Mouse (Mus musculus) thymus, postnatal 36 days (tissue): ENCODE measurements around the gene Sptssb.

Source experiments
- DNase-seq, 2 experiments: peaks; one replicate each; pipeline ENCODE4 v3.0.0; 2022; ENCODE audit warnings: mixed read lengths in 2 of 2

Gene Sptssb

GRCm38 (mm10) chr3:69829532-69829931 is 30.2 kb downstream of the Sptssb start:
- no peak for DNase-seq

- DNase-seq, result no peak
Observed at GRCm38 (mm10) chr3:69824536-69824935, 35.2 kb downstream of the Sptssb start.

GRCm38 (mm10) chr3:69820614-69821013 is 39.1 kb downstream of the Sptssb start:
- no peak for DNase-seq

GRCm38 (mm10) chr3:69819851-69820200 is 39.9 kb downstream of the Sptssb start:
- DNase-seq, result no peak

GRCm38 (mm10) chr3:69819146-69819850 is 40.4 kb downstream of the Sptssb start:
- DNase-seq, result no peak

GRCm38 (mm10) chr3:69818466-69818865 is 41.3 kb downstream of the Sptssb start:
- DNase-seq, result no peak

GRCm38 (mm10) chr3:69816547-69816946 is 43.2 kb downstream of the Sptssb start:
- DNase-seq, result no peak

GRCm38 (mm10) chr3:69813005-69813695 is 46.6 kb downstream of the Sptssb start:
- DNase-seq, result no peak

GRCm38 (mm10) chr3:69812442-69812841 is 47.3 kb downstream of the Sptssb start:
- no peak for DNase-seq

- no peak for DNase-seq
Observed at GRCm38 (mm10) chr3:69808479-69808878, 51.3 kb downstream of the Sptssb start.

- no peak for DNase-seq
Observed at GRCm38 (mm10) chr3:69803137-69803536, 56.6 kb downstream of the Sptssb start.

- no peak for DNase-seq
Observed at GRCm38 (mm10) chr3:69800829-69801384, 58.8 kb downstream of the Sptssb start.

- no peak for DNase-seq
Observed at GRCm38 (mm10) chr3:69799096-69799495, 60.6 kb downstream of the Sptssb start.

GRCm38 (mm10) chr3:69797969-69798368 is 61.8 kb downstream of the Sptssb start:
- DNase-seq, result no peak

GRCm38 (mm10) chr3:69797533-69797932 is 62.2 kb downstream of the Sptssb start:
- no peak for DNase-seq

- no peak for DNase-seq
Observed at GRCm38 (mm10) chr3:69792823-69793417, 66.8 kb downstream of the Sptssb start.

- DNase-seq, result no peak
Observed at GRCm38 (mm10) chr3:69779246-69779796, 80.4 kb downstream of the Sptssb start.

GRCm38 (mm10) chr3:69773356-69773755 is 86.4 kb downstream of the Sptssb start:
- no peak for DNase-seq
